Mouse (Mus musculus) thymus, adult 2 months (tissue): ENCODE data around the gene Naa35.

Source experiments
- CTCF ChIP-seq: fragments of 200-500 bp; IDR thresholded peaks from 2 replicates; pipeline ENCODE4 v1.5.1; 2012; ENCODE audit warnings: mild to moderate bottlenecking, control low read depth, low read length, moderate library complexity, borderline replicate concordance; ENCODE audit not compliant: control insufficient read depth, poor library complexity, insufficient read depth; ENCODE audit errors: extremely low read depth
- POLR2A ChIP-seq: fragments of 200-500 bp; IDR thresholded peaks from 2 replicates; pipeline ENCODE4 v1.6.1; 2012; ENCODE audit warnings: mild to moderate bottlenecking, low read length, control low read depth, moderate library complexity; ENCODE audit not compliant: control insufficient read depth, poor library complexity, insufficient read depth; ENCODE audit errors: extremely low read depth

DNA sequence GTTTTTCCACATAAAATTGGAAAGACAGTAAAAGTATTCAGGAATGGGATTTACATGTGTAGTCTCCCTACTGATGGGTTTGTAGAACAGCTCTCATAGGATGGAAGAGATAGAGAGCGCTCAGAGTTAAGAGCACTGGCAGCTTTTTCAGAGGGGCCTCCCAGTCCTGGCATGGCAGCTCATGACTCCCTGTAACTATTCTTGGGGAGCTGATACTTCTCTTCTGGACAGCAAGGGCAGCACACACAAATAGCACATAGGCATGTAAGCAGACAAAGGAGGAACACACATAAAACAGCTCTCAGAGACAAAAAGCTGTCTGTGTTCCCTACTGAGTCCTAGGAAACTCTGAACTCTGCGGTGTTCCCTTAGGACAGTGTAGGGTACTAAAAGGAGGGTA is 25.4 kb downstream of the Naa35 start:
- TF ChIP-seq CTCF (no peak), POLR2A (no peak)
